Mouse (Mus musculus): ENCODE data around the gene Ppt1.

DNA sequence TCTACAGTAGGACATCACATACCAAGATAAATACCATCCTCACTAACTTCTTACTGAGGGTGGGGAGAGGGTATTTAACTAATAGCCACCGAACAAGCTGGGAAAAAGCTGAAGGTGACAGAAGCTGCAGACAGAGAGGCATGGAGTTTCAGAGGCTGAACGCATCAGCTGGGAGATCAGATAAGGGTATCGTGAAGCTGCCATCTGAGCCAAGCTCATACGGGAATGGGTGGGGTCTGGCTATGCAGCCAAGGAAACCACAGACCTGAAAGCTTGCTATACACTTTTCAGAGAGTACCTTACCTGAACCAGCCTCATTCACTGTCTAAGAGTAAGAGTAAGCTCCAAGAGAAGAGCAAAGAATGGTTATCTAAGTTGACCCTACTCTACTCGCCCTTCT is 37.0 kb downstream of the Ppt1 start:
- no peak for TF ChIP-seq TAL1 (IDR thresholded peaks at IDR 0.05; ENCODE audit: low read length)
- TF ChIP-seq GATA1 (IDR thresholded peaks at IDR 0.05; ENCODE audit: low read length) = peak; percentile 87

All from erythroblast, embryonic 14.5 days (primary cell).